Mouse (Mus musculus): ENCODE results near the gene H2-Ob. TPM values are rescaled to one million over a fixed set of nuclear protein-coding genes. Genes with fewer than 3 reads are reported as not detected.

H2-Ob gene
- polyA plus RNA-seq (2017; shearing (Covaris generic)) = 20.6 TPM

GRCm38 (mm10) chr17:34238706-34239105 lies at the start of gene H2-Ob:
Gene H2-Ob, plus strand, starts transcription at chr17:34238903.

GRCm38 (mm10) chr17:34196941-34197894 lies 41.5 kb upstream of the H2-Ob start, which contains the start of gene Psmb8:
Gene Psmb8, plus strand, starts transcription at chr17:34197721.

GRCm38 (mm10) chr17:34203444-34203843 lies 35.3 kb upstream of the H2-Ob start, which contains the start of gene Tap2:
Gene Tap2, plus strand, starts transcription at chr17:34203527.

GRCm38 (mm10) chr17:34257594-34258375 lies 19.1 kb downstream of the H2-Ob start, which contains the start of gene H2-Ab1:
Gene H2-Ab1, plus strand, starts transcription at chr17:34257689.

GRCm38 (mm10) chr17:34287648-34288047 lies 48.9 kb downstream of the H2-Ob start, which contains the start of gene H2-Aa:
Gene H2-Aa, minus strand, starts transcription at chr17:34287823.

Other genes starting within 250 kb of the H2-Ob start
- gene H2-K1, start 238.6 kb upstream of the H2-Ob start, polyA plus RNA-seq (2017; shearing (Covaris generic)) = 13,530 TPM
- 26.1 TPM for gene Ring1, start 214.2 kb upstream of the H2-Ob start, polyA plus RNA-seq (2017; shearing (Covaris generic))
- 225 TPM for gene H2-Ke6, start 210.8 kb upstream of the H2-Ob start, polyA plus RNA-seq (2017; shearing (Covaris generic))
- gene Slc39a7, start 207.2 kb upstream of the H2-Ob start, polyA plus RNA-seq (2017; shearing (Covaris generic)) = 137 TPM
- gene Rxrb, start 207.1 kb upstream of the H2-Ob start, polyA plus RNA-seq (2017; shearing (Covaris generic)) = 78.8 TPM
- gene Col11a2, start 199.5 kb upstream of the H2-Ob start, polyA plus RNA-seq (2017; shearing (Covaris generic)) = 0.27 TPM
- 1.2 TPM for gene H2-Oa, start 146.6 kb upstream of the H2-Ob start, polyA plus RNA-seq (2017; shearing (Covaris generic))
- gene H2-DMa, start 119.4 kb upstream of the H2-Ob start, polyA plus RNA-seq (2017; shearing (Covaris generic)) = 12.1 TPM
- 260 TPM for gene Brd2, start 116.3 kb upstream of the H2-Ob start, polyA plus RNA-seq (2017; shearing (Covaris generic))
- gene H2-DMb2, start 95.6 kb upstream of the H2-Ob start, polyA plus RNA-seq (2017; shearing (Covaris generic)) = 0.28 TPM
- gene H2-DMb1, start 85.8 kb upstream of the H2-Ob start, polyA plus RNA-seq (2017; shearing (Covaris generic)) = 1.0 TPM
- 207 TPM for gene Tap1, start 51.4 kb upstream of the H2-Ob start, polyA plus RNA-seq (2017; shearing (Covaris generic))
- 283 TPM for gene Psmb9, start 51.1 kb upstream of the H2-Ob start, polyA plus RNA-seq (2017; shearing (Covaris generic))
- gene Psmb8, start 41.2 kb upstream of the H2-Ob start, polyA plus RNA-seq (2017; shearing (Covaris generic)) = 746 TPM
- 259 TPM for gene Tap2, start 35.4 kb upstream of the H2-Ob start, polyA plus RNA-seq (2017; shearing (Covaris generic))
- gene H2-Ab1, start 18.8 kb downstream of the H2-Ob start, polyA plus RNA-seq (2017; shearing (Covaris generic)) = 0.38 TPM
- gene H2-Aa, start 48.9 kb downstream of the H2-Ob start, polyA plus RNA-seq (2017; shearing (Covaris generic)) = 0.44 TPM
- gene H2-Eb1, start 67.0 kb downstream of the H2-Ob start, polyA plus RNA-seq (2017; shearing (Covaris generic)) = 0.48 TPM
- not detected for gene H2-Eb2, start 86.8 kb downstream of the H2-Ob start, polyA plus RNA-seq (2017; shearing (Covaris generic))
- gene Btnl2, start 115.9 kb downstream of the H2-Ob start, polyA plus RNA-seq (2017; shearing (Covaris generic)) = 0.15 TPM
- gene Btnl1, start 138.2 kb downstream of the H2-Ob start, polyA plus RNA-seq (2017; shearing (Covaris generic)) = not detected
- 1.2 TPM for gene BC051142, start 159.9 kb downstream of the H2-Ob start, polyA plus RNA-seq (2017; shearing (Covaris generic))
- gene Btnl4, start 238.4 kb downstream of the H2-Ob start, polyA plus RNA-seq (2017; shearing (Covaris generic)) = not detected

Data from effector memory CD4-positive, alpha-beta T cell, adult 7 months (primary cell).